Mouse (Mus musculus): Measurements from ENCODE around the gene Ube2v1. TPM values are rescaled to one million over a fixed set of nuclear protein-coding genes. Genes with fewer than 3 reads are reported as not detected.

Ube2v1 gene
- polyA plus RNA-seq, 1 experiment from 2014 or later, result 356 TPM

DNA sequence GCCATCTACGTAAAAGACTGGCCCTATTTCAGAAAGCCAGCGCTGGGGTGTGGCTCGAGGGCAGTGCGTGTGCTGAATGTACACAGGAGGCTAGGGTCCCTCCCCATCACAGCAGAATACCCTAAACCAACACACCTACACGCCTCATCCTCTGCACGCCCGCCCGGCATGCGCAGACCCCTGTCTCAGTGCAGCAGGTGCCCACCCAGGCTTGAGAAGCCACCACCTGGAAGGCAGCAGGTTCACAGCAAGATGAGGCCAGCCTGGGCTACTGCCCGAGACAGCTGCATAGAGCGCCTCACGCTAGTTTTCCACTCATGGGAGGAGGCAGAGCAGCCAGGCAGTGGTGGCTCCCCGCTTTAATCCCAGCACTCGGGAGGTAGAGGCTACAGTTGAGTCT, 19.8 kb downstream of the Ube2v1 start:
- Histone ChIP-seq H3K4me1 (replicated peaks) (no peaks in the 10 kb centered on the region), H3K9me3 (no peaks in the 10 kb centered on the region), H3K36me3 (peaks cover 44% of the 10 kb centered on the region), H3K4me2 (no peak overlapping the region), H3K27me3 (no peaks in the 10 kb centered on the region), H3K9ac (no peak overlapping the region), H3K27ac (replicated peaks) (no peak overlapping the region), H3K4me3 (no peak overlapping the region)
- 94% methylated on average over 14 of the region's 14 CpGs for WGBS
- ATAC-seq (ENCODE audit: low FRiP score, low read depth), result no peak

DNA sequence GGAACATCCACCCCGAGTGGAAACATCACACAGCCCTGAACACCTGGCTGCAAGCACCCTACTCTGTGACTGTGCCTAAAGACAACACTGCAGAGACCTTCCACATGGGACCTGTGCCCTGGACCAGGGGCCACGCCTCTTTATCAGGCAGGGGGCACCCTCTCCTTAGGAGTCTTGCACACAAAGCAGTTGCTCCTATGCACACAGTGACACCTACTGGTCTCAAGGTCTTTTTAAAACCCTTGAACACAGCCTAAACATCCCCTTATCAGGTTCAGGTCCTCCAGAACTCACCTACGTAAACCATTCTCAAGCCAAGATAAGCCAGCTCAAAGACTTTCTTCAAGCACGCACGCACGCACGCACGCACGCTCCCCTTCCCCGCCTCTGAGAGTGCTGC, 20.6 kb downstream of the Ube2v1 start:
- Histone ChIP-seq H3K27ac (replicated peaks) (no peak overlapping the region), H3K27me3 (no peaks in the 10 kb centered on the region), H3K4me2 (no peak overlapping the region), H3K4me3 (no peak overlapping the region), H3K36me3 (peaks cover 35% of the 10 kb centered on the region), H3K4me1 (replicated peaks) (no peaks in the 10 kb centered on the region), H3K9me3 (no peaks in the 10 kb centered on the region), H3K9ac (no peak overlapping the region)
- no peak for ATAC-seq (ENCODE audit: low FRiP score, low read depth)
- 91% methylated on average over 10 of the region's 10 CpGs for WGBS

DNA sequence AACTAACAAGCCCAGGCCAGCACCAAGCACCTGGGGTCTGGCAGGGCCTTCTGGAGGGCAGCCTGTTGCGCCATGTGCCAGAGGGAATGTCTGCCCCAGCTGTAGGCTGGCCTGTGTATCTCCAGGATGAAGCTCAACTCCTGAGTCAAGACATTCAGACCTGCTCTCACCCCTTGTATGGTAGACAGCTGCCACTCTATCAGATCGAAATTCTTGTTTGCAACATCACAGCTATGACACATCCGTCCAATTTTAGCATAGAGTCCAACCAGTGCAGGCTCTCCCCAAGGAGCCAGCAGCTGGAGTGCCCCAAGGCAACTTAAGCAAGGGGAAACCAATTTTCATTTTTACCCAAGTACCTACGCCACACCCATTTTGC, 25.2 kb downstream of the Ube2v1 start:
- ATAC-seq (ENCODE audit: low FRiP score, low read depth), result no peak

DNA sequence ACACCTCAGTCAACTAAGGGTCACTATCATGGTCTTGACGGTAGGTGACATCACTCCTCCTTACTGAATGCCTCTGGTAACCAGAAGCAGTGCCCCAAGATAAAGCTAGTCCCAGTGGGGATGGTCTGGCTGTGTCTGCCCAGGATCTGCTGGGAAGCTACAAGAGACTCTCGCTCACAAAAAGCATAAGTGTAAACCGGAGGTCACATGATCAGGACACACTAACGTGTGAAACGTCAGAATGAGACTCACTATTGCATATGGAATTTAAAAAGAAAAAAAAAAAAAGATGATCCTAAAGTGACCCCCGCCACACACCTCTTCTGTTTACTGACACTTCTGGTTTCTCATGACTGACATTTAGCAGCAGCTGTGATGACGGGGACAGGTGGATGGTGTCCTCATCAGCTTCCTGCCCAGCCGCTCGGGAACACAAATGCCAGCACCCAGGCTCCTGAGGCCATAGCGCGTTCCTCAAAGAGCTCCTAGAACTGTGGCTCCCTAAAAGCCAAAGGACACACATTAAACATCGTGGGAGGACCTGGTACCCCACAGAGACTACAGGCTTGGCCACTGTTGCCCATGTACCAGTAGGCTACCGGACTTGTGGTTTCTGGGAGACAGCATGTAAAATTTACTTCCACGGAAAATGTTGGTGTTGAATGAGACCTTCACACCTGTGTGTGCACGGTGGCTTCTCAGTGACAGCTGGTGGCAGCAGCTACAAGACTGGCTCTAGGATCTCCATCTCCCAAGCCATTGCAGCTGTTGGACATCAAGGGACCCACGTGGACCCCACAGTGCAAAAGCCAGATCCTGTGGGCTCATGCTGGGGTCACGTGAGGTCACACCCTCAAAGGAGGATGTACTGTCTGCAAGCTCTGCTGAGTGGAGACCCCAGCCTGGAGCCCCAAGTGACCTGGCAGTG, 25.8 kb downstream of the Ube2v1 start:
- Histone ChIP-seq H3K27me3 (no peaks in the 10 kb centered on the region), H3K36me3 (peaks cover 13% of the 10 kb centered on the region; the same call in 1 of the 2 replicates), H3K4me3 (no peak overlapping the region), H3K27ac (replicated peaks) (no peak overlapping the region), H3K4me2 (no peak overlapping the region), H3K9me3 (no peaks in the 10 kb centered on the region), H3K9ac (no peak overlapping the region), H3K4me1 (replicated peaks) (no peaks in the 10 kb centered on the region)
- ATAC-seq (ENCODE audit: low FRiP score, low read depth), result no peak
- WGBS, result 80% methylated on average over 17 of the region's 17 CpGs

More for the DNA sequence above, 25.2 kb downstream of the Ube2v1 start:
- Histone ChIP-seq H3K4me2 (no peak overlapping the region), H3K4me3 (no peak overlapping the region), H3K4me1 (replicated peaks) (no peaks in the 10 kb centered on the region), H3K36me3 (peaks cover 13% of the 10 kb centered on the region; the same call in 1 of the 2 replicates), H3K27ac (replicated peaks) (no peak overlapping the region), H3K9ac (no peak overlapping the region), H3K9me3 (no peaks in the 10 kb centered on the region), H3K27me3 (no peaks in the 10 kb centered on the region)
- WGBS, result 83% methylated on average over 4 of the region's 4 CpGs

DNA sequence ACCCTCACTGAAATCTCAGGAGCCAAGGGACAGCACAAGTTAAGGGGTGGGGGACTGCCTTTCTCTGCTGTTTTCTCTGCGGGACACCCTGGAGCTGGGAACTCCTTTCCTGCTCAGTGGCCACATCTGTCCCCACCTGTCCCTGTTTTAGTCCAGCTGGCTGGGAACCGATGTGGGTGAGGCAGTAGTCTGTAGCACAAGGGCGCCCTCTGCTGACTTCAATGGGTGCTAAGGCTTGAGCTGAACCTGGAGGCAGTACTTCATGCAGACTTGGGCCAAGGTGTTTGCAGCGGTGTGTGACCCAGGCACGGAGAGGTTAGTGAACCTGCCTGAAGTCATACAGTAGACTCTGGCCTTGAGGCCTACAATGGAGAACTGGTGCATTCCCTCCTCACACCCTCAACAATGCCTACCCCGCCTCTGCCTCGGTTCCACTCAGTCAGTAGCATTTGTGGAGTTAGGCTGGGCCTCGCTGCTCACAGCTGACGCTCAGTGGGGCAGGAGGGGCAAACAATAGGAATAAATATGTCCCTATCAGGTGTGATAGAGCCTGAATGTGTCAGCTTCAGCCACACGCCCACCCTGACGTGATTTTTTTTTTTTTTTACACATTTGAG, 26.6 kb downstream of the Ube2v1 start:
- WGBS, result 33% methylated on average over 11 of the region's 11 CpGs
- H3K36me3 ChIP-seq, result peaks cover 13% of the 10 kb centered on the region; the same call in 1 of the 2 replicates
- H3K4me3 ChIP-seq, result no peak overlapping the region
- H3K27me3 ChIP-seq, result no peaks in the 10 kb centered on the region
- H3K27ac ChIP-seq (replicated peaks), result no peak overlapping the region
- no peaks in the 10 kb centered on the region for H3K9me3 ChIP-seq
- no peak overlapping the region for H3K9ac ChIP-seq
- no peak overlapping the region for H3K4me2 ChIP-seq
- ATAC-seq (ENCODE audit: low FRiP score, low read depth), result peak; percentile 65
- no peaks in the 10 kb centered on the region for H3K4me1 ChIP-seq (replicated peaks)

GRCm38 (mm10) chr2:167602978-167603377, 28.9 kb downstream of the Ube2v1 start:
- ATAC-seq (ENCODE audit: low FRiP score, low read depth), result no peak
- Histone ChIP-seq H3K27me3 (peaks cover 4% of the 10 kb centered on the region; the same call in 1 of the 2 replicates), H3K27ac (replicated peaks) (no peak overlapping the region), H3K4me3 (no peak overlapping the region), H3K4me1 (replicated peaks) (no peaks in the 10 kb centered on the region), H3K4me2 (no peak overlapping the region), H3K9ac (no peak overlapping the region), H3K9me3 (no peaks in the 10 kb centered on the region), H3K36me3 (0 out of 2 replicates have a peak, but pooled peaks cover 4% of the 10 kb centered on the region)
- WGBS, result 48% methylated on average over 5 of the region's 5 CpGs

GRCm38 (mm10) chr2:167602364-167602763, 29.5 kb downstream of the Ube2v1 start:
- H3K4me1 ChIP-seq (replicated peaks), result peaks cover 3% of the 10 kb centered on the region
- no peaks in the 10 kb centered on the region for H3K9me3 ChIP-seq
- no peak overlapping the region for H3K4me2 ChIP-seq
- no peak overlapping the region for H3K27ac ChIP-seq (replicated peaks)
- H3K4me3 ChIP-seq, result no peak overlapping the region
- 0 out of 2 replicates have a peak, but pooled peaks cover 1% of the 10 kb centered on the region for H3K36me3 ChIP-seq
- no peak overlapping the region for H3K9ac ChIP-seq
- WGBS, result 89% methylated on average over 2 of the region's 2 CpGs
- ATAC-seq (ENCODE audit: low FRiP score, low read depth), result no peak
- H3K27me3 ChIP-seq, result peaks cover 4% of the 10 kb centered on the region; the same call in 1 of the 2 replicates

GRCm38 (mm10) chr2:167600481-167600995, 31.4 kb downstream of the Ube2v1 start:
- Histone ChIP-seq H3K9ac (no peak overlapping the region), H3K36me3 (no peaks in the 10 kb centered on the region), H3K27ac (replicated peaks) (no peak overlapping the region), H3K27me3 (peaks cover 4% of the 10 kb centered on the region; the same call in 1 of the 2 replicates), H3K9me3 (no peaks in the 10 kb centered on the region), H3K4me1 (replicated peaks) (peaks cover 13% of the 10 kb centered on the region), H3K4me2 (no peak overlapping the region), H3K4me3 (no peak overlapping the region)
- WGBS, result 79% methylated on average over 8 of the region's 8 CpGs
- ATAC-seq (ENCODE audit: low FRiP score, low read depth), result no peak

DNA sequence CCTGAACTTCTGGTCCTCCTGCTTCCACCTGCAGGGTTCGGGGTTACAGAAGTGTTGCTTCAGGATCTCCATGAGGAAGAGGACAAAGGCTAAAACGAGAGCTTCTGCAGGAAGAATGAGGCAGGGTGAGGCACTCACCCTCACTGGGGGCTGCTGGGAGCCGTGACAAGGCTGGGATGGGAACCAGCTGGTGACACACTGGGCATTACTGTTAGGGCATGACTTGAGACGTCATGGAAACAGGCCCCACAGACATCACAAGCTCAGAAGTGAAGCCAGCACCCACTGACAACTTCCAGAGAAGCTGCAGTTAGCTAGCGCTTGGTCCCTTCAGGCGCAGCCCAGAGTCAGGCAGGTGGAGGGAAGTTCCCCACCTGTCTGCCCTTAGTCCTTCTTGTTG, 32.0 kb downstream of the Ube2v1 start:
- no peak overlapping the region for H3K9ac ChIP-seq
- no peak overlapping the region for H3K27ac ChIP-seq (replicated peaks)
- no peak overlapping the region for H3K4me2 ChIP-seq
- WGBS, result 70% methylated on average over 6 of the region's 6 CpGs
- H3K9me3 ChIP-seq, result no peaks in the 10 kb centered on the region
- ATAC-seq (ENCODE audit: low FRiP score, low read depth), result no peak
- H3K36me3 ChIP-seq, result no peaks in the 10 kb centered on the region
- peaks cover 13% of the 10 kb centered on the region for H3K4me1 ChIP-seq (replicated peaks)
- H3K27me3 ChIP-seq, result peaks cover 4% of the 10 kb centered on the region; the same call in 1 of the 2 replicates
- no peak overlapping the region for H3K4me3 ChIP-seq

GRCm38 (mm10) chr2:167599195-167599594, 32.7 kb downstream of the Ube2v1 start:
- Histone ChIP-seq H3K9me3 (no peaks in the 10 kb centered on the region), H3K27me3 (peaks cover 4% of the 10 kb centered on the region; the same call in 1 of the 2 replicates), H3K36me3 (no peaks in the 10 kb centered on the region), H3K4me1 (replicated peaks) (peaks cover 17% of the 10 kb centered on the region), H3K27ac (replicated peaks) (no peak overlapping the region), H3K9ac (no peak overlapping the region), H3K4me2 (no peak overlapping the region), H3K4me3 (no peak overlapping the region)
- WGBS, result 75% methylated on average over 5 of the region's 5 CpGs
- no peak for ATAC-seq (ENCODE audit: low FRiP score, low read depth)

- Histone ChIP-seq H3K4me2 (peak overlapping the region; percentile 40), H3K4me1 (replicated peaks) (peaks cover 17% of the 10 kb centered on the region), H3K9me3 (no peaks in the 10 kb centered on the region), H3K27ac (replicated peaks) (no peak overlapping the region), H3K27me3 (peaks cover 4% of the 10 kb centered on the region; the same call in 1 of the 2 replicates), H3K4me3 (0 out of 2 replicates have a peak overlapping the region, but pooled peaks have one; percentile 1), H3K9ac (no peak overlapping the region), H3K36me3 (no peaks in the 10 kb centered on the region)
- WGBS, result 33% methylated on average over 36 of the region's 40 CpGs
- no peak for ATAC-seq (ENCODE audit: low FRiP score, low read depth)
Observed at GRCm38 (mm10) chr2:167597492-167598186, 34.3 kb downstream of the Ube2v1 start.

All from hindbrain, embryonic 15.5 days (tissue).